ENCODE assay signal across 24 mouse cellular contexts in genomic region chr5:75705421-75705820, GRCm38 (mm10).
DNase-seq lines count a peak whose midpoint lies in the region; ATAC-seq and TF ChIP-seq lines count a peak whose summit lies in the region.
"Had no signal": no experiment of that assay in that cellular context is flagged by ENCODE, and none has a peak within 500 bp of the region (broad histone marks: within the 10 kb centered on the region; RNA-seq: fewer than 3 reads in every experiment).

No protein-coding gene starts in this region.

- no peak overlapping the region for H3K27ac ChIP-seq in heart, embryonic 10.5 days
- H3K27ac ChIP-seq in lung, embryonic 14.5 days (ENCODE audit: low read depth): no peak overlapping the region
- H3K27ac ChIP-seq: gastrocnemius, adult 2 months; heart, embryonic 13.5 days; hindbrain, embryonic 14.5 days; hindbrain, postnatal 0 days had no signal

- H3K9ac ChIP-seq in lung, embryonic 14.5 days: no peak overlapping the region
- H3K9ac ChIP-seq: forebrain, postnatal 0 days; heart, embryonic 13.5 days; hindbrain, embryonic 14.5 days had no signal

- H3K4me2 ChIP-seq in lung, embryonic 14.5 days: no peak overlapping the region
- H3K4me2 ChIP-seq: heart, embryonic 13.5 days; hindbrain, embryonic 14.5 days had no signal

- ATAC-seq in lung, embryonic 14.5 days (ENCODE audit: insufficient read depth): no peak
- no peak for ATAC-seq in erythroblast, adult 5-6 weeks (replicated peaks; ENCODE audit: low FRiP score, poor library complexity, severe bottlenecking)
- ATAC-seq: CD4-positive, CD25-positive, alpha-beta regulatory T cell, adult 4 months; forebrain, embryonic 14.5 days; forebrain, postnatal 0 days; hindbrain, postnatal 0 days; inflammation-experienced regulatory T-cells, adult 6 months; intestine, embryonic 16.5 days had no signal

- WGBS in heart, embryonic 10.5 days: 85% methylated on average over 1 of the region's 1 CpGs
- 69% methylated on average over 1 of the region's 1 CpGs for WGBS in lung, embryonic 14.5 days

- H3K4me3 ChIP-seq in heart, embryonic 10.5 days: no peak overlapping the region
- H3K4me3 ChIP-seq in lung, embryonic 14.5 days (ENCODE audit: low read depth, low read length): no peak overlapping the region
- H3K4me3 ChIP-seq: gastrocnemius, adult 2 months; heart, embryonic 13.5 days had no signal

- peak; percentile 28 for DNase-seq in heart, embryonic 10.5 days (ENCODE audit: low spot score)
- no peak for DNase-seq in heart, adult 18-20 months
- DNase-seq in lung, embryonic 14.5 days: peak; percentile 72
- no peak for DNase-seq in lung, adult 18-20 months
- DNase-seq in adrenal gland, postnatal 14 days: peak; percentile 66
- DNase-seq in mesoderm, embryonic 11.5 days (ENCODE audit: low read depth, low spot score): peak; percentile 23
- DNase-seq in thymus, postnatal 36 days: no peak
- DNase-seq: cerebellum, adult 11 months; cerebellum, adult 8-10 months; cerebellum, postnatal 10 days; cerebellum, postnatal 36 days; forebrain, postnatal 0 days; gastrocnemius, adult 2 months; gastrocnemius, postnatal 14 days; heart, postnatal 14 days; heart, postnatal 4 days had no signal

- H3K9me3 ChIP-seq in heart, embryonic 10.5 days: 0 out of 2 replicates have a peak, but pooled peaks cover 3% of the 10 kb centered on the region
- no peaks in the 10 kb centered on the region for H3K9me3 ChIP-seq in lung, embryonic 14.5 days (ENCODE audit: low read depth, low read length)

- H3K4me1 ChIP-seq in heart, embryonic 10.5 days: peaks cover 6% of the 10 kb centered on the region
- H3K4me1 ChIP-seq in lung, embryonic 14.5 days (ENCODE audit: insufficient read depth): no peaks in the 10 kb centered on the region
- H3K4me1 ChIP-seq: heart, embryonic 13.5 days had no signal

- no peak for TF ChIP-seq CTCF in lung, embryonic 14.5 days (IDR thresholded peaks at IDR 0.05; ENCODE audit: low read depth)

- H3K36me3 ChIP-seq in heart, embryonic 10.5 days: no peaks in the 10 kb centered on the region
- no peaks in the 10 kb centered on the region for H3K36me3 ChIP-seq in lung, embryonic 14.5 days (ENCODE audit: insufficient read depth)
- H3K36me3 ChIP-seq: heart, embryonic 13.5 days had no signal

- no peaks in the 10 kb centered on the region for H3K27me3 ChIP-seq in heart, embryonic 10.5 days (ENCODE audit: insufficient read depth, poor library complexity, severe bottlenecking)
- H3K27me3 ChIP-seq in lung, embryonic 14.5 days (ENCODE audit: insufficient read depth, low read length): no peaks in the 10 kb centered on the region
- H3K27me3 ChIP-seq: heart, embryonic 13.5 days had no signal

Comparison
In these comparisons a context has a peak if more than half of its experiments do, and no peak if none do; other contexts are left out.
1. DNase-seq: peak in heart, embryonic 10.5 days (single experiment), lung, embryonic 14.5 days (single experiment), adrenal gland, postnatal 14 days (single experiment) and mesoderm, embryonic 11.5 days (single experiment); none in heart, adult 18-20 months (0 of 2), lung, adult 18-20 months (0 of 2) and thymus, postnatal 36 days (0 of 2).